Mouse (Mus musculus): ENCODE data around the gene Nudcd2. TPM values are rescaled to one million over a fixed set of nuclear protein-coding genes. Genes with fewer than 3 reads are reported as not detected.

The Nudcd2 gene
- total and polyA plus RNA-seq, 3 experiments = 154 to 176 (median 171) TPM

DNA sequence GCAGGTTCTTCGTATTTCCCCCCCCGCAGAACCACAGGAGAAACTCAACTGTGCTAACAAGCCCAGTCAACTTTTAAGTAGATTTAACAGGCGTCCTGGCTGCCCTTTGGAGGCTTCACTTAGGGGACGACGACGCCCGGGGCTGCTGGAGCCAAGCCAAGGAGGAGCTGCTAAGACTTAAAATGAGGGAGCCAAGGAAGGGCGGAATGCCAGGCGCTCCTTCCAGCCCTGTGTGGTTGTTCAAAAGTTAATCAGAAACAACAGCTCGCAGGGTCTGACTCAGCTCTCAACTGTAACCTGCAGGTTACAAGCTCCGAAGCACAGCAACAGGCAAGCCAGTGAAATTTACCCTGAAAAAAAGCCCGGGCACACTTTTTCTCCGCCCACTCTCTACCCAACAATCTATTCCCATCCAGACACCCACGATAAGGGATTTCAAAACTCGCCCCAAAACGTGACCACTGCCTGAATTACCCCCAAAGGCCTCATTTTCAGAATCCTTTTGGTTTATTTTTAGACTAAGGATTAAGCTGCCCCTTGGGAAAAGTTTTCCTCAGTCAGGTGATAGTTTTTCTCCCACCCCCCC, 40.0 kb upstream of the Nudcd2 start (continued):
- TF ChIP-seq SIN3A (IDR thresholded peaks at IDR 0.05; ENCODE audit: low read length) (peak; percentile 91), CHD2 (IDR thresholded peaks at IDR 0.05; ENCODE audit: low read length) (no peak), USF1 (IDR thresholded peaks at IDR 0.05; ENCODE audit: low read depth, low read length) (peak; percentile 25; the same call in 1 of the 2 replicates), MYC (IDR thresholded peaks at IDR 0.05; ENCODE audit: low read depth, low read length) (peak; percentile 72; the same call in 1 of the 2 replicates), MAFK (IDR thresholded peaks at IDR 0.05; ENCODE audit: borderline replicate concordance, low read depth, low read length) (0 out of 2 replicates have a peak, but pooled peaks have one; percentile 36), ZC3H11A (IDR thresholded peaks at IDR 0.05; ENCODE audit: low read depth, low read length) (no peak), ZKSCAN1 (IDR thresholded peaks at IDR 0.05; ENCODE audit: low read depth, low read length) (no peak), MAX (IDR thresholded peaks at IDR 0.05; ENCODE audit: low read length) (peak; percentile 65), SMC3 (IDR thresholded peaks at IDR 0.05; ENCODE audit: low read depth, low read length) (no peak), TCF12 (IDR thresholded peaks at IDR 0.05; ENCODE audit: low read depth, low read length) (peak; percentile 81)

DNA sequence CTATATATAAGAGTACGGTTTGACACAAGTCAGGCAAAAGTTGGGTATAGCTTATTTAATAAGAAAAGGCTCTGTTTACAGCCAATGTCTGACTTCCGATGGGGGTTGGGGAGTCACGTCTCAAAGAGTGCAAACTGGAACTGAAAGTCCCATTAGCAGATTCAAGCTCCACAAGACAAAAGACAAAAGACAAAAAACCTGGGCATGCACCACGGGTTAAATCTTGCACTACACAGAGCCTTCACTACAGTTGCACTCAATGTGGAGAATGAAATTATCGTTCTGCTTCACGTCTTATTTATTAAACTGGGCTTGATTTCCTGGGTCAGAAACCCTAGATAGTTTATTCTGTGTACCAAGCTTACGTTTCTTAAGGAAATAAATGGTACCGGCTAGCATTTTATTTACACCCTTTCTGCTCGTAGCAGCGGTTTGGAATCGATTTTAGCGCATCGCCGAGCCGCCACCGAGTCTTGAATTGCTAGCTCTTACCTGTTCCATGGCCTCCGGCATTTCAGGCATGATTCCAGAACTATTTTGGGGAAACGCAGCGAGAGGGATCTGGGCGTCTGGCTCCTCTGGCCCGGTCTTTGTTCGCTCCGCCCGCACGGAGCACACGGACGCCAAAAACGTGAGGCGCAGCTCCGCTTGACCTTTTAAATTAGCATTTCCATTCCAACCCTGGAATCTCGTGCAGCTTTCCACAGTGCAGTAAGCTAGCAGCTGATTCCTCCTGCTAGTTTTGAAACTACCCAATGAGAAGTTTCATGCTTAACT, 39.0 kb upstream of the Nudcd2 start:
- Histone ChIP-seq H3K27ac (ENCODE audit: control insufficient read depth, low read depth, low read length) (peak overlapping the region; percentile 99), H3K9me3 (replicated peaks; ENCODE audit: insufficient read depth, low read length) (no peaks in the 10 kb centered on the region), H3K79me2 (ENCODE audit: control insufficient read depth, insufficient read depth, low read length, poor library complexity) (peaks cover 33% of the 10 kb centered on the region), H3K36me3 (ENCODE audit: control insufficient read depth in 1 of 2, insufficient read depth in 2 of 2, low read length in 2 of 2) (peaks cover 0 to 15% of the 10 kb centered on the region in 2 experiments; a peak in 2 of 4 replicates), H3K4me3 (ENCODE audit: control insufficient read depth in 1 of 2, insufficient read depth in 1 of 2, low read depth in 2 of 2, low read length in 2 of 2) (peak overlapping the region; percentile 78 to 88), H3K9ac (ENCODE audit: control insufficient read depth, low read depth, low read length, poor library complexity, severe bottlenecking) (peak overlapping the region; percentile 90), H3K27me3 (ENCODE audit: control insufficient read depth in 1 of 2, insufficient read depth in 2 of 2, low read length in 2 of 2) (no peaks in the 10 kb centered on the region), H3K4me1 (ENCODE audit: control insufficient read depth in 1 of 2, insufficient read depth in 2 of 2, low read length in 2 of 2) (peaks cover 0 to 17% of the 10 kb centered on the region in 2 experiments; a peak in 3 of 4 replicates)
- peak; percentile 94 for DNase-seq (ENCODE audit: low read depth, low spot score)
- TF ChIP-seq TCF12 (IDR thresholded peaks at IDR 0.05; ENCODE audit: low read depth, low read length) (peak; percentile 33; the same call in 1 of the 2 replicates), MAFK (IDR thresholded peaks at IDR 0.05; ENCODE audit: borderline replicate concordance, low read depth, low read length) (no peak), USF1 (IDR thresholded peaks at IDR 0.05; ENCODE audit: low read depth, low read length) (peak; percentile 26; the same call in 1 of the 2 replicates), JUND (IDR thresholded peaks at IDR 0.05; ENCODE audit: low read depth, low read length) (no peak), ZKSCAN1 (IDR thresholded peaks at IDR 0.05; ENCODE audit: low read depth, low read length) (no peak), POLR2A (IDR thresholded peaks at IDR 0.05; ENCODE audit: control insufficient read depth in 1 of 2, insufficient read depth in 1 of 2, low read depth in 1 of 2, low read length in 2 of 2, poor library complexity in 1 of 2) (peak; percentile 40 to 71; a peak in 3 of 4 replicates), CHD2 (IDR thresholded peaks at IDR 0.05; ENCODE audit: low read length) (peak; percentile 90), TAL1 (IDR thresholded peaks at IDR 0.05; ENCODE audit: low read length) (no peak), POLR2AphosphoS5 (IDR thresholded peaks at IDR 0.05; ENCODE audit: borderline replicate concordance, low read depth, low read length) (no peak; the same call in 1 of the 2 replicates), CTCF (IDR thresholded peaks at IDR 0.05 in 2 of 3, conservative IDR thresholded peaks at IDR 0.05 in 1 of 3; ENCODE audit: control insufficient read depth in 1 of 3, insufficient read depth in 1 of 3, low read depth in 2 of 3, low read length in 3 of 3, poor library complexity in 1 of 3, severe bottlenecking in 1 of 3) (no peak), GABPA (IDR thresholded peaks at IDR 0.05; ENCODE audit: low read depth, low read length) (no peak), ZNF384 (IDR thresholded peaks at IDR 0.05; ENCODE audit: low read depth, low read length) (no peak; the same call in 1 of the 2 replicates), MAX (IDR thresholded peaks at IDR 0.05; ENCODE audit: low read length) (peak; percentile 75), E2F4 (IDR thresholded peaks at IDR 0.05; ENCODE audit: borderline replicate concordance, low read depth, low read length) (0 out of 2 replicates have a peak, but pooled peaks have one; percentile 36), SMC3 (IDR thresholded peaks at IDR 0.05; ENCODE audit: low read depth, low read length) (no peak), USF2 (IDR thresholded peaks at IDR 0.05; ENCODE audit: borderline replicate concordance in 1 of 2, insufficient read depth in 1 of 2, low read depth in 1 of 2, low read length in 2 of 2) (no peak), MYC (IDR thresholded peaks at IDR 0.05; ENCODE audit: low read depth, low read length) (peak; percentile 56; the same call in 1 of the 2 replicates), CHD1 (IDR thresholded peaks at IDR 0.05; ENCODE audit: low read depth, low read length) (no peak), RAD21 (IDR thresholded peaks at IDR 0.05; ENCODE audit: low read depth, low read length) (no peak), ZC3H11A (IDR thresholded peaks at IDR 0.05; ENCODE audit: low read depth, low read length) (peak; percentile 97), POLR2AphosphoS2 (IDR thresholded peaks at IDR 0.05; ENCODE audit: low read length) (no peak), MAZ (IDR thresholded peaks at IDR 0.05; ENCODE audit: low read depth, low read length) (no peak), NELFE (IDR thresholded peaks at IDR 0.05; ENCODE audit: low read depth, low read length) (peak; percentile 59), GATA1 (IDR thresholded peaks at IDR 0.05; ENCODE audit: low read depth, low read length) (no peak; the same call in 1 of the 2 replicates), UBTF (IDR thresholded peaks at IDR 0.05; ENCODE audit: borderline replicate concordance, insufficient read depth, low read depth, low read length) (0 out of 2 replicates have a peak, but pooled peaks have one; percentile 22), ELF1 (IDR thresholded peaks at IDR 0.05; ENCODE audit: low read depth, low read length) (peak; percentile 86), NRF1 (IDR thresholded peaks at IDR 0.05; ENCODE audit: insufficient read depth, low read depth, low read length, poor library complexity, severe bottlenecking) (no peak), TBP (IDR thresholded peaks at IDR 0.05; ENCODE audit: low read depth, low read length) (peak; percentile 94), SIN3A (IDR thresholded peaks at IDR 0.05; ENCODE audit: low read length) (peak; percentile 93), EP300 (IDR thresholded peaks at IDR 0.05; ENCODE audit: low read depth in 1 of 2, low read length in 2 of 2) (peak in 1 of 2 experiments; percentile 65; a peak in 2 of 4 replicates)

Measured in MEL (cell line).